Mouse (Mus musculus): ENCODE results near the gene Dlg2.

DNA sequence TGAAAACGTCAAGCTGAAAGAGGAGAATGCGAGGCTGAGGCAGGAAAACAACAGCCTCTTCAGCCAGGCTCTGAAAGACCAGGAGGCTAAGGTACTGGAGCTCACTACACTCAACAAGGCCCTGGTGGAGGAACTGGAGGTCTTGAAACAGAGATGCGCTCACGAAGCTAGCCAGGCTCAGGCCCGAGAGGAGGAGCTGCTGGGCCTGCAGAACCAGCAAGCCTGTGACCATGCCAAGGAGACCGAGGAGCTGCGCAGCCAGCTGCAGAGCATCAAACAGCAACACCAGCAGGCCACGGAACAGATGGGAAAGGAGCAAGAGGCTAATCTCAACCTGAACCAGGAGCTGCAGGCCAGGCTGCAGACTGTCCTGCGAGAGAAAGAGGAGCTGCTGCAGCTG, 49.5 kb upstream of the Dlg2 start:
- TF ChIP-seq CTCF (IDR thresholded peaks at IDR 0.05) = no peak
- no peak for TF ChIP-seq EP300 (IDR thresholded peaks at IDR 0.05; ENCODE audit: insufficient read depth, low read depth, low read length)
- TF ChIP-seq POLR2A (IDR thresholded peaks at IDR 0.05; ENCODE audit: insufficient read depth, low read depth, low read length) = no peak
